Mouse (Mus musculus): Measurements from ENCODE around the gene Tango6. TPM values are rescaled to one million over a fixed set of nuclear protein-coding genes. Genes with fewer than 3 reads are reported as not detected.
"Not testable (repeated sequence)": the region's sequence is repeated elsewhere in the genome, so short reads cannot be mapped to it uniquely, and the experiment has no call there.

Tango6 gene
- total RNA-seq, 2 experiments from 2014 or later, result 5.9 to 6.4 TPM

- intact Hi-C loops (cut with DNase I); DNase-seq (ENCODE audit: low spot score in 2 of 2): not testable (repeated sequence)
These were observed 119.7 kb downstream of the Tango6 start for GRCm38 (mm10) chr8:106802384-106803137.

- no peak for DNase-seq (ENCODE audit: low spot score in 2 of 2)
- intact Hi-C loops (cut with DNase I), result no loop called here
These were observed 123.0 kb downstream of the Tango6 start for GRCm38 (mm10) chr8:106805859-106806258.

- DNase-seq (ENCODE audit: low spot score in 2 of 2), result no peak
- intact Hi-C loops (cut with DNase I), result no loop called here
These were observed 124.6 kb downstream of the Tango6 start for GRCm38 (mm10) chr8:106807461-106807860.

GRCm38 (mm10) chr8:106809726-106810125 lies 126.9 kb downstream of the Tango6 start:
- intact Hi-C loops (cut with DNase I), result no loop called here
- no peak for DNase-seq (ENCODE audit: low spot score in 2 of 2)

GRCm38 (mm10) chr8:106810406-106810805 lies 127.5 kb downstream of the Tango6 start:
- intact Hi-C loops (cut with DNase I), result no loop called here
- DNase-seq (ENCODE audit: low spot score in 2 of 2), result peak; percentile 48 to 64

- intact Hi-C loops (cut with DNase I), result no loop called here
These were observed 129.7 kb downstream of the Tango6 start for GRCm38 (mm10) chr8:106812560-106812959.

GRCm38 (mm10) chr8:106816431-106817170 lies 133.7 kb downstream of the Tango6 start:
- DNase-seq (ENCODE audit: low spot score in 2 of 2), result no peak
- intact Hi-C loops (cut with DNase I), result no loop called here

More at GRCm38 (mm10) chr8:106812560-106812959, 129.7 kb downstream of the Tango6 start:
- no peak for DNase-seq (ENCODE audit: low spot score in 2 of 2)

GRCm38 (mm10) chr8:106817171-106817545 lies 134.3 kb downstream of the Tango6 start:
- intact Hi-C loops (cut with DNase I), result no loop called here

GRCm38 (mm10) chr8:106818626-106819515 lies 136.0 kb downstream of the Tango6 start:
- DNase-seq (ENCODE audit: low spot score in 2 of 2), result no peak

More at GRCm38 (mm10) chr8:106817171-106817545, 134.3 kb downstream of the Tango6 start:
- no peak for DNase-seq (ENCODE audit: low spot score in 2 of 2)

GRCm38 (mm10) chr8:106819581-106819980 lies 136.7 kb downstream of the Tango6 start:
- no peak for DNase-seq (ENCODE audit: low spot score in 2 of 2)
- intact Hi-C loops (cut with DNase I), result no loop called here

More at GRCm38 (mm10) chr8:106818626-106819515, 136.0 kb downstream of the Tango6 start:
- intact Hi-C loops (cut with DNase I), result no loop called here

GRCm38 (mm10) chr8:106820553-106821515 lies 138.0 kb downstream of the Tango6 start:
- no peak for DNase-seq (ENCODE audit: low spot score in 2 of 2)
- intact Hi-C loops (cut with DNase I), result no loop called here

GRCm38 (mm10) chr8:106828921-106829320 lies 146.1 kb downstream of the Tango6 start:
- intact Hi-C loops (cut with DNase I), result no loop called here
- DNase-seq (ENCODE audit: low spot score in 2 of 2), result no peak

- intact Hi-C loops (cut with DNase I), result no loop called here
- no peak for DNase-seq (ENCODE audit: low spot score in 2 of 2)
These were observed 146.7 kb downstream of the Tango6 start for GRCm38 (mm10) chr8:106829526-106830045.

GRCm38 (mm10) chr8:106834899-106835298 lies 152.0 kb downstream of the Tango6 start:
- DNase-seq (ENCODE audit: low spot score in 2 of 2), result no peak
- intact Hi-C loops (cut with DNase I), result no loop called here

GRCm38 (mm10) chr8:106836525-106836924 lies 153.7 kb downstream of the Tango6 start:
- intact Hi-C loops (cut with DNase I), result no loop called here
- no peak for DNase-seq (ENCODE audit: low spot score in 2 of 2)

- intact Hi-C loops (cut with DNase I), result no loop called here
- no peak for DNase-seq (ENCODE audit: low spot score in 2 of 2)
These were observed 155.9 kb downstream of the Tango6 start for GRCm38 (mm10) chr8:106838803-106839202.

- DNase-seq (ENCODE audit: low spot score in 2 of 2), result peak; percentile 34 to 42
These were observed 156.5 kb downstream of the Tango6 start for GRCm38 (mm10) chr8:106839209-106840001.

GRCm38 (mm10) chr8:106850034-106850433 lies 167.2 kb downstream of the Tango6 start:
- intact Hi-C loops (cut with DNase I), result no loop called here
- no peak for DNase-seq (ENCODE audit: low spot score in 2 of 2)

More at GRCm38 (mm10) chr8:106839209-106840001, 156.5 kb downstream of the Tango6 start:
- intact Hi-C loops (cut with DNase I), result no loop called here
